Mouse (Mus musculus): ENCODE data around the gene Ctnnd2. TPM values are rescaled to one million over a fixed set of nuclear protein-coding genes. Genes with fewer than 3 reads are reported as not detected.
A peak's percentile ranks its signal among the peaks of the same experiment; 100 is the strongest.
"Not testable (repeated sequence)": the region's sequence is repeated elsewhere in the genome, so short reads cannot be mapped to it uniquely, and the experiment has no call there.

Ctnnd2 gene
- polyA plus RNA-seq (2012; rRNA removed), result 4.6 and 5.6 TPM in 2 replicates

GRCm38 (mm10) chr15:30172391-30173281 lies at the start of gene Ctnnd2:
Ctnnd2 (plus strand) TSS chr15:30172593.
- Histone ChIP-seq H3K36me3 (ENCODE audit: control insufficient read depth, insufficient read depth, low read length) (no peaks in the 10 kb centered on the region), H3K27me3 (ENCODE audit: control insufficient read depth, insufficient read depth, low read length) (peaks cover 2% of the 10 kb centered on the region; the same call in 1 of the 2 replicates), H3K4me3 (ENCODE audit: control insufficient read depth, insufficient read depth, low read length) (peak within 1 kb of the TSS; percentile 22; the same call in 1 of the 2 replicates), H3K4me1 (replicated peaks; ENCODE audit: control insufficient read depth, insufficient read depth, low read length) (no peaks in the 10 kb centered on the region), H3K27ac (ENCODE audit: control insufficient read depth, insufficient read depth, low read length) (no peak within 1 kb of the TSS)
- TF ChIP-seq POLR2A (IDR thresholded peaks at IDR 0.05; ENCODE audit: control insufficient read depth, extremely low read depth, insufficient read depth, low read length, poor library complexity) (no peak), CTCF (IDR thresholded peaks at IDR 0.05; ENCODE audit: borderline replicate concordance, control insufficient read depth, extremely low read depth, insufficient read depth, low read length, poor library complexity) (no peak)
- peak; percentile 1 for DNase-seq
- 14% methylated on average over 136 of the region's 136 CpGs for WGBS

GRCm38 (mm10) chr15:30130705-30131104 lies 41.7 kb upstream of the Ctnnd2 start:
- TF ChIP-seq CTCF (IDR thresholded peaks at IDR 0.05; ENCODE audit: borderline replicate concordance, control insufficient read depth, extremely low read depth, insufficient read depth, low read length, poor library complexity), result no peak
- TF ChIP-seq POLR2A (IDR thresholded peaks at IDR 0.05; ENCODE audit: control insufficient read depth, extremely low read depth, insufficient read depth, low read length, poor library complexity), result no peak
- no peak for DNase-seq
- WGBS, result 89% methylated on average over 6 of the region's 6 CpGs
- Histone ChIP-seq H3K4me1 (replicated peaks; ENCODE audit: control insufficient read depth, insufficient read depth, low read length) (no peaks in the 10 kb centered on the region), H3K27me3 (ENCODE audit: control insufficient read depth, insufficient read depth, low read length) (no peaks in the 10 kb centered on the region), H3K27ac (ENCODE audit: control insufficient read depth, insufficient read depth, low read length) (no peak overlapping the region), H3K36me3 (ENCODE audit: control insufficient read depth, insufficient read depth, low read length) (no peaks in the 10 kb centered on the region), H3K4me3 (ENCODE audit: control insufficient read depth, insufficient read depth, low read length) (no peak overlapping the region)

DNA sequence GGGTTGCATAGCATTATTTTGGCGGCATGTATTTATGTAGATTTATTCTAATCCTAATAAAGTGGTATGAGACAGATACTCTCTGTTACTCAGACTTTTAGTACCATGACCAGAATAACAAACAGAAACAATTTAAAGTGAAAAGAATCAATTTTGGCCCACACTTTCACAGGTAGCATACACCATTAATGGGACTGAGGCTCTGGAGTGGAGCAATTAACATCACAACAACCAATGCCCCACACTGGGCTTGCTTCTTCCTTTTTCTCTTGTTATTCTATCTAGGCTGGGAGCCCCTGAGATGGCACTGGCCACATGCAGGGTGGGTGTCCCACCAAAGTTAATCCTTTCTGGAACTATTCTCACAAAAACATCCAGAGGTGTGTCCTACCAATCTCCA lies 32.8 kb upstream of the Ctnnd2 start:
- not testable (repeated sequence) for DNase-seq; H3K4me3 ChIP-seq (ENCODE audit: control insufficient read depth, insufficient read depth, low read length); H3K27me3 ChIP-seq (ENCODE audit: control insufficient read depth, insufficient read depth, low read length); H3K4me1 ChIP-seq (replicated peaks; ENCODE audit: control insufficient read depth, insufficient read depth, low read length); H3K27ac ChIP-seq (ENCODE audit: control insufficient read depth, insufficient read depth, low read length); H3K36me3 ChIP-seq (ENCODE audit: control insufficient read depth, insufficient read depth, low read length)
- WGBS, result 58% methylated on average over 1 of the region's 1 CpGs

DNA sequence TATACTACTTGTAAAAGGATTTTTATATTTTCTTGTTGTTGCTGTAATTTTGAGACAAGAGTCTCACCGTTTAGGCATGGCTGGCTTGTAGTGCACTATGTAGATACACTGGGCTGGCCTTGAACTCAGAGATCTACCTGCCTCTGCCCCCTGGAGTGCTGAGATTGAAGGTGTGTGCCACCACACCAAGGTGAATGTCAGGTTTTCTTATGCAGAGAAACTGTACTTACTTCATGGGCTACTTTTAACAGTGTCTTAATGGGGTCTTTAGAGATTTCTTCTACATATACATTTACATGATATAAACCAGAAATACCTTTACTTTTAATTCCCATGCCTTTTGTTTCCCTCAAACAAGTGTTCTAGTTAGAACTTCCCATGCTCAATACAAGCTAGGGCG lies 27.0 kb upstream of the Ctnnd2 start:
- no peak overlapping the region for H3K4me3 ChIP-seq (ENCODE audit: control insufficient read depth, insufficient read depth, low read length)
- no peaks in the 10 kb centered on the region for H3K36me3 ChIP-seq (ENCODE audit: control insufficient read depth, insufficient read depth, low read length)
- no peak overlapping the region for H3K27ac ChIP-seq (ENCODE audit: control insufficient read depth, insufficient read depth, low read length)
- no peak for TF ChIP-seq POLR2A (IDR thresholded peaks at IDR 0.05; ENCODE audit: control insufficient read depth, extremely low read depth, insufficient read depth, low read length, poor library complexity)
- TF ChIP-seq CTCF (IDR thresholded peaks at IDR 0.05; ENCODE audit: borderline replicate concordance, control insufficient read depth, extremely low read depth, insufficient read depth, low read length, poor library complexity), result no peak
- no peak for DNase-seq
- 87% methylated on average over 2 of the region's 2 CpGs for WGBS
- no peaks in the 10 kb centered on the region for H3K4me1 ChIP-seq (replicated peaks; ENCODE audit: control insufficient read depth, insufficient read depth, low read length)
- H3K27me3 ChIP-seq (ENCODE audit: control insufficient read depth, insufficient read depth, low read length), result no peaks in the 10 kb centered on the region

- 71% methylated on average over 2 of the region's 2 CpGs for WGBS
- TF ChIP-seq CTCF (IDR thresholded peaks at IDR 0.05; ENCODE audit: borderline replicate concordance, control insufficient read depth, extremely low read depth, insufficient read depth, low read length, poor library complexity) (no peak), POLR2A (IDR thresholded peaks at IDR 0.05; ENCODE audit: control insufficient read depth, extremely low read depth, insufficient read depth, low read length, poor library complexity) (no peak)
- Histone ChIP-seq H3K27me3 (ENCODE audit: control insufficient read depth, insufficient read depth, low read length) (no peaks in the 10 kb centered on the region), H3K4me3 (ENCODE audit: control insufficient read depth, insufficient read depth, low read length) (no peak overlapping the region), H3K36me3 (ENCODE audit: control insufficient read depth, insufficient read depth, low read length) (no peaks in the 10 kb centered on the region), H3K4me1 (replicated peaks; ENCODE audit: control insufficient read depth, insufficient read depth, low read length) (no peaks in the 10 kb centered on the region), H3K27ac (ENCODE audit: control insufficient read depth, insufficient read depth, low read length) (no peak overlapping the region)
- no peak for DNase-seq
Measured at GRCm38 (mm10) chr15:30152176-30152575, 20.2 kb upstream of the Ctnnd2 start.

GRCm38 (mm10) chr15:30157975-30158374 lies 14.4 kb upstream of the Ctnnd2 start:
- H3K36me3 ChIP-seq (ENCODE audit: control insufficient read depth, insufficient read depth, low read length), result no peaks in the 10 kb centered on the region
- WGBS, result 90% methylated on average over 1 of the region's 1 CpGs
- H3K4me3 ChIP-seq (ENCODE audit: control insufficient read depth, insufficient read depth, low read length), result no peak overlapping the region
- no peak overlapping the region for H3K27ac ChIP-seq (ENCODE audit: control insufficient read depth, insufficient read depth, low read length)
- no peak for TF ChIP-seq POLR2A (IDR thresholded peaks at IDR 0.05; ENCODE audit: control insufficient read depth, extremely low read depth, insufficient read depth, low read length, poor library complexity)
- TF ChIP-seq CTCF (IDR thresholded peaks at IDR 0.05; ENCODE audit: borderline replicate concordance, control insufficient read depth, extremely low read depth, insufficient read depth, low read length, poor library complexity), result no peak
- no peaks in the 10 kb centered on the region for H3K4me1 ChIP-seq (replicated peaks; ENCODE audit: control insufficient read depth, insufficient read depth, low read length)
- DNase-seq, result no peak
- H3K27me3 ChIP-seq (ENCODE audit: control insufficient read depth, insufficient read depth, low read length), result no peaks in the 10 kb centered on the region
